In genomic region chr1:186980503-186980902, GRCm38 (mm10) we compare ENCODE assay signal across 28 mouse cellular contexts. TPM values are rescaled to one million over a fixed set of nuclear protein-coding genes. Genes with fewer than 3 reads are reported as not detected.
"Had no signal": no experiment of that assay in that cellular context is flagged by ENCODE, and none has a peak within 500 bp of the region (broad histone marks: within the 10 kb centered on the region; RNA-seq: fewer than 3 reads in every experiment).

No protein-coding gene starts in this region.

- H3K4me3 ChIP-seq: layer of hippocampus, adult 2 months; limb, embryonic 10.5 days; limb, embryonic 13.5 days; liver, embryonic 12.5 days; liver, embryonic 15.5 days; lung, embryonic 15.5 days; megakaryocyte, embryonic 14.5 days; midbrain, embryonic 13.5 days; myocyte; neural tube, embryonic 13.5 days; stomach, embryonic 15.5 days had no signal

- H3K27me3 ChIP-seq: limb, embryonic 13.5 days; liver, embryonic 12.5 days; liver, embryonic 15.5 days; lung, embryonic 15.5 days; megakaryocyte, embryonic 14.5 days; stomach, embryonic 15.5 days had no signal

- H3K4me1 ChIP-seq: limb, embryonic 10.5 days; liver, embryonic 12.5 days; liver, embryonic 15.5 days; lung, embryonic 15.5 days; megakaryocyte, embryonic 14.5 days; stomach, embryonic 15.5 days had no signal

- H3K27ac ChIP-seq: kidney, postnatal 0 days; layer of hippocampus, adult 2 months; limb, embryonic 10.5 days; limb, embryonic 13.5 days; liver, embryonic 12.5 days; liver, embryonic 15.5 days; lung, embryonic 15.5 days; midbrain, embryonic 13.5 days; neural tube, embryonic 13.5 days; stomach, embryonic 15.5 days had no signal

- DNase-seq: kidney, postnatal 25 days; layer of hippocampus, adult 9-11 months; liver; lung, adult 18-20 months; lung, postnatal 10 days; lung, postnatal 36 days; retina, postnatal 1 day; right cerebral cortex, postnatal 25 days; spleen, adult 18-20 months; thymus, postnatal 25 days had no signal

- H3K9me3 ChIP-seq: limb, embryonic 10.5 days; limb, embryonic 13.5 days; liver, embryonic 12.5 days; liver, embryonic 15.5 days; lung, embryonic 15.5 days; midbrain, embryonic 13.5 days; neural tube, embryonic 13.5 days; stomach, embryonic 15.5 days had no signal

- H3K36me3 ChIP-seq: limb, embryonic 10.5 days; limb, embryonic 13.5 days; liver, embryonic 12.5 days; liver, embryonic 15.5 days; lung, embryonic 15.5 days; midbrain, embryonic 13.5 days; neural tube, embryonic 13.5 days; stomach, embryonic 15.5 days had no signal

- H3K9ac ChIP-seq: limb, embryonic 13.5 days; liver, embryonic 12.5 days; liver, embryonic 15.5 days; lung, embryonic 15.5 days; midbrain, embryonic 13.5 days; neural tube, embryonic 13.5 days; stomach, embryonic 15.5 days had no signal

- ATAC-seq: liver, embryonic 12.5 days; midbrain, embryonic 13.5 days had no signal

- H3K4me2 ChIP-seq: limb, embryonic 13.5 days; liver, embryonic 12.5 days; liver, embryonic 15.5 days; lung, embryonic 15.5 days; midbrain, embryonic 13.5 days; neural tube, embryonic 13.5 days; stomach, embryonic 15.5 days had no signal

RNA-seq across cellular contexts. Expression of gene D1Pas1, which starts 13.3 kb away (rescaled TPM):
- total RNA-seq: layer of hippocampus, postnatal 25 days; left cerebral cortex, adult 18-20 months; left cerebral cortex, postnatal 25 days had no signal
- polyA plus RNA-seq: kidney, embryonic 14.5 days; kidney, postnatal 0 days; large intestine, adult 2 months; liver, embryonic 12.5 days; liver, embryonic 15.5 days; lung, embryonic 15.5 days; myocyte; thymus, postnatal 0 days had no signal
